Mouse (Mus musculus): ENCODE data around the gene Clic6.

DNA sequence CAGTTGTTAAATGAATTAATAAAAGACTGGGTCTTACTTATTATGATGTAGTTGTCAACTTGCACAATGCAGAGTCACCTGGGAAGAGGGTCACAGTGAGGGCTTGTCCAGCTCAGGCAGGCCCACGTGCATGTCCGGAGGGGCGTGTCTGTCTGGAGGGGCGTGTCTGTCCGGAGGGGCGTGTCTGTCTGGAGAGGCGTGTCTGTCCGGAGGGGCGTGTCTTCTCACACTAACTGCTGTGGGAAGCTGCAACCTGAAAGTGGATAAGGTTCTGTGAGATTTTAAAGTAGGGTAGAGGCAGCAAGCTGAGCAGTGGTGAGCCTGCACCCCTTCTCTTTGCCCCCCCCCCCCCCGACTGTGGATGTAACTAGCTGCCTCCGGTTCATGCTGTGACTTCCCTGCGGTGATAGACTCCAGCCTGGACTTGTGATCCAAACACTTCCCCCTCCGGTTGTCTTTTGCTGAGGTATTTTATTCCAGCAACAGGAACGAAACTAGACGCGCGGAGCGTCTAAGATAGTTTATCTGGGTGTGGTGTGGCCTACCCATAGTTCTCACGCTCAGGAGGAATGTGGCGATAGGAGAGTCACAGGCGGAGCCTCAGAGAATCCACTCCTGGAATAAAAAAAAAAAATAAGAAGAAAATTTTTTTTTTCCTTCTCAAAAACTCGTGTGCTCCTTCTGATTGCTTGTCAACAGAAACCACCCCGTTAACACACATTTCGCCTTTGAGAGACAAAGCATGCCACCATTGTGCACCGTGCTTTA is 10.3 kb upstream of the Clic6 start:
- TF ChIP-seq POLR2A (IDR thresholded peaks at IDR 0.05; ENCODE audit: borderline replicate concordance, extremely low read depth, low read depth, low read length) (no peak), CTCF (IDR thresholded peaks at IDR 0.05; ENCODE audit: insufficient read depth, low read length) (no peak)
